Mouse (Mus musculus) ES-Bruce4 (cell line): ENCODE measurements around the gene Iffo1.

Experiments
- CTCF ChIP-seq: IDR thresholded peaks from one replicate; pipeline ENCODE4 v1.8.1; 2011; ENCODE audit warnings: low read depth, low read length
- POLR2A ChIP-seq: IDR thresholded peaks from one replicate; pipeline ENCODE4 v1.8.1; 2011; ENCODE audit warnings: low read length; ENCODE audit not compliant: insufficient read depth

GRCm38 (mm10) chr6:125131302-125132156 is 13.5 kb upstream of the Iffo1 start, which contains the start of gene Nop2:
- TF ChIP-seq CTCF: no peak
- peak; percentile 99 for TF ChIP-seq POLR2A
